Mouse (Mus musculus) hindbrain, postnatal 0 days (tissue): ENCODE measurements around the gene Dpp6. TPM values are rescaled to one million over a fixed set of nuclear protein-coding genes. Genes with fewer than 3 reads are reported as not detected.
A peak's percentile ranks its signal among the peaks of the same experiment; 100 is the strongest.

Experiments
- ATAC-seq: fragments of 200-750 bp; cut with Nextera tagmentation; 2 replicates; pipeline ENCODE4 v1.8.0; 2017; ENCODE audit warnings: mild to moderate bottlenecking, moderate TSS enrichment, moderate library complexity
- DNase-seq: peaks from one replicate; pipeline ENCODE4 v3.0.0-alpha.2; 2015; ENCODE audit warnings: low spot score
- H3K27ac ChIP-seq: fragments of 300-500 bp; sonication (generic); 2 replicates; pipeline ENCODE4 v1.5.1; 2014; ENCODE audit warnings: mild to moderate bottlenecking
- H3K27me3 ChIP-seq: fragments of 300-500 bp; sonication (generic); 2 replicates; pipeline ENCODE4 v1.6.1; 2014; ENCODE audit warnings: low read length, mixed read lengths; ENCODE audit not compliant: insufficient read depth
- H3K36me3 ChIP-seq: fragments of 300-500 bp; sonication (generic); 2 replicates; pipeline ENCODE4 v1.6.1; 2014; ENCODE audit warnings: low read length, mixed read lengths; ENCODE audit not compliant: insufficient read depth
- H3K4me1 ChIP-seq: fragments of 300-500 bp; sonication (generic); 2 replicates; pipeline ENCODE4 v1.6.1; 2014; ENCODE audit warnings: antibody characterized with exemption, low read length, mixed read lengths; ENCODE audit not compliant: insufficient read depth
- H3K4me2 ChIP-seq: fragments of 300-500 bp; sonication (generic); 2 replicates; pipeline ENCODE4 v1.6.1; 2014; ENCODE audit warnings: low read depth, mild to moderate bottlenecking, low read length, moderate library complexity, mixed read lengths
- H3K4me3 ChIP-seq: fragments of 300-500 bp; sonication (generic); 2 replicates; pipeline ENCODE4 v1.5.1; 2014; ENCODE audit warnings: low read length
- H3K9ac ChIP-seq: fragments of 300-500 bp; sonication (generic); replicated peaks from 2 replicates; pipeline ENCODE4 v1.6.1; 2014; ENCODE audit warnings: mild to moderate bottlenecking, low read length, moderate library complexity, mixed read lengths
- H3K9me3 ChIP-seq: fragments of 300-500 bp; sonication (generic); 2 replicates; pipeline ENCODE4 v1.6.1; 2016; ENCODE audit warnings: low read length, mixed read lengths
- CTCF ChIP-seq: IDR thresholded peaks from 2 replicates; pipeline ENCODE4 v1.5.1; 2016; ENCODE audit warnings: antibody characterized with exemption, control low read depth, low read depth
- WGBS: fragments of 180-500 bp; shearing (Covaris S2); extraction: QIAGEN DNeasy Blood & Tissue Kit; methylation state at CpG from one replicate; pipeline ENCODE4 v1.1.7; 2014; 5-methylcytosine and 5-hydroxymethylcytosine counted together
- polyA plus RNA-seq: library from polyadenylated mRNA; unstranded; fragments of >200 nt; fragmentation: Nextera tagmentation; extraction: Ambion mirVana; gene quantifications from 2 replicates; pipeline ENCODE4 v1.2.1, GENCODE M21; 2015
- total RNA-seq: library from RNA; depleted of rRNA; stranded (reverse); fragments of >200 nt; gene quantifications from 2 replicates; pipeline ENCODE4 v1.2.3, GENCODE M21; 2014

The Dpp6 gene
- total and polyA plus RNA-seq, 2 experiments from 2014 or later = 81.1 to 154 TPM

DNA sequence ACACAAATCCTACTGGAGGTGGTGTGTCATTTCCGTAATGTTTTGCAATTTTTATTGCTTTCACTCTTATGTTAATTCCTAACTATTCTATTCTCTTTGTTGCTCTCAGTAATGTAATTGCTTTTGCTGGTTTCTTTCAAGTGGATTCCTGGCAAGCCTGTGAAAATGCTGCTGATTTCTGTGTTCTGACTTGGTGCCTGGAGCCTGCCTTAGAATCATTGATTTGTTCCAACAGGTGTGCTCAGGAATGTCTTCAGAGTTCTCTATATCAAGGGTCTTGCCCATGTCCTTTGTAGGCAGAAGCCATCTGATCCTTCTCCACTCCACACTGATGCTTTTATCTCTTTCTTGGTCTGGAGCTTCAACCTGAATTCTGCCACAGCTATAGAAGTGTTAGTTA is 526.6 kb downstream of the Dpp6 start:
- Histone ChIP-seq H3K4me3 (no peak overlapping the region), H3K4me2 (no peak overlapping the region), H3K4me1 (peaks cover 8% of the 10 kb centered on the region), H3K9me3 (no peaks in the 10 kb centered on the region), H3K9ac (no peak overlapping the region), H3K36me3 (no peaks in the 10 kb centered on the region), H3K27me3 (no peaks in the 10 kb centered on the region), H3K27ac (no peak overlapping the region)
- no peak for TF ChIP-seq CTCF
- 80% methylated on average over 1 of the region's 1 CpGs for WGBS
- ATAC-seq (no peak), DNase-seq (no peak)

DNA sequence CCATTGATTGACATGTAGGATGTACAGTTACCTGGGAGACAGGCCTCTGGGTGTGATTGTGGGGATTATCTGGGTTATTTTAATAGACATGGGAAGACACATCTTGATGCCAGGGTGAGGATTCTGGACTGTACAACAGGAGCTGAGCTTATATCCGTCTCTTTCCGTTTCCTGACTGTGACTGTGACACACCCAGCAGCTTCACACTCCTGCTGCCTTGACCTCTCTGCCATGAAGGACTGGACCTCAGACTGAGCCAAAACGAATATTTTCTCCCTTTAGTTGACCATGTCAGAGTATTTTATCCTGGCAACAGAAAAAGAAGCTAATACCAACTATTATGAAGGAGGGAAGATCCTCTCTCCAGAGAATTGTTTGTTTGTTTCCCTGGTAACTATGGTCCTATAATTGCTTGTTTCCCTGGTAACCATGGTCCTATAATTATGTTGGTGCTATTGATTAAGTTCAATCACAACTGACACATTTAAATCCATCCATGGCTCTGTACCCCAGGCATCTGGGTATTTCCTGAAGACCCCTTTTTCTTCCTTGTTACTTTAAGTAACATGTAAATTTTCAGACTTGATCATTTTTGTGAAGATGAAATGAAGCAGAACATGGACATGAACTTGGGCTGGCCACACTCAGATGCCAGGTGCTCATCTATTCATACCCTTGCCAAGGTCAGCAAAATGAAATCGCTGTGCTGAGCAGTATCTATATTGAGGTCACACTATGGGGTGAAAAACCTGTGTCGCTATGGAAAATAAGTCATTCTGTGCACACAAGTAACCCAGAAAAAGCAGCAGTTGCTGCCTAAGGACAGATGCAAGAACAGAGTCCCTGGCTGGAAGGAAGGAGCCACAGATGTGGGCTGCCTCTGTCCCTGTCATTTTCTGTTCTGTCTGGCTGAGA is 531.4 kb downstream of the Dpp6 start:
- Histone ChIP-seq H3K4me1 (peaks cover 16% of the 10 kb centered on the region), H3K27me3 (no peaks in the 10 kb centered on the region), H3K4me3 (no peak overlapping the region), H3K9ac (no peak overlapping the region), H3K36me3 (no peaks in the 10 kb centered on the region), H3K9me3 (no peaks in the 10 kb centered on the region), H3K4me2 (no peak overlapping the region), H3K27ac (peak overlapping the region; percentile 43)
- 27% methylated on average over 5 of the region's 5 CpGs for WGBS
- DNase-seq (no peak), ATAC-seq (no peak)
- no peak for TF ChIP-seq CTCF

DNA sequence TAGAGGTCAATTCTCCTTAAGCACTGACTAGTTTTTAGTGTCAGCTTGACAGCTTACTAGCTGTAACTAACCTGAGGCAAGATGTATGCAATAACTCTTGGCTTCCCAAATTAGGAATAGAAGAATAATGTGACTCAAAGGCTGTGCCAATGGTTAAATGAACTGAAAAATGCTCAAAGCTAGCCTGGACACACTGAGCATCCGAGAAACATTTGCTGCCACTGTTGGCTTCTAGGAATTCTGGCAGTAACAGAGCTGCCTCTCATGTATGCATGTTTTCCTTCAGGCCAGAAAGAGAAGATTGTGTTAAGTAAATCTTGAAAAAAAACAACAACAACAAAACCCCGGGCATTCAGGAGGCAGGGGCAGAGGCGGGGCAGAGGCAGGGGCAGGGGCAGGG is 540.6 kb downstream of the Dpp6 start:
- H3K27me3 ChIP-seq = no peaks in the 10 kb centered on the region
- no peaks in the 10 kb centered on the region for H3K36me3 ChIP-seq
- ATAC-seq (no peak), DNase-seq (no peak)
- H3K4me1 ChIP-seq = no peaks in the 10 kb centered on the region
- no peak overlapping the region for H3K4me3 ChIP-seq
- no peak for TF ChIP-seq CTCF
- no peak overlapping the region for H3K4me2 ChIP-seq
- H3K9me3 ChIP-seq = no peaks in the 10 kb centered on the region
- WGBS = 44% methylated on average over 3 of the region's 3 CpGs
- H3K9ac ChIP-seq = no peak overlapping the region
- H3K27ac ChIP-seq = no peak overlapping the region

DNA sequence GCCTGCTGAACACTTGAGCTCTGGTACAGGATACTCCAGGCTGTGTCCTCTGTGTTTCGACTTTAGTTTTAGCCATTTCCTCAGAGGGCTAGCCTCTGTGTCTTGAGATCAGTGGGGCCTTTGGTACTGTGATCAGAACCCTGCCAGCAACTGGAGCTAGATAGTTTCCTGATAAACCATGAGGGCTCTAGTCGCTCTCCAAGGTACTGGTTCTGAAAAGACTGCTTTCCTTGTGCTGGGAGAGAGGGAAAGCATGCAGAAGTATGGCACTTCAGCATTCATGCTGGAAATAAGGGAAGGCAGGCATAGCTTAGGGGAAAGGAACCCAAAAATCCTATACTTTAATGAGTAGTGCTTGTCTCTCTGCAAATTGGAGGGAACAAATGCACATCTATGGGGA is 548.9 kb downstream of the Dpp6 start:
- Histone ChIP-seq H3K9me3 (no peaks in the 10 kb centered on the region), H3K4me3 (no peak overlapping the region), H3K4me1 (no peaks in the 10 kb centered on the region), H3K9ac (no peak overlapping the region), H3K4me2 (no peak overlapping the region), H3K36me3 (no peaks in the 10 kb centered on the region), H3K27ac (no peak overlapping the region), H3K27me3 (no peaks in the 10 kb centered on the region)
- no peak for ATAC-seq
- DNase-seq = no peak
- WGBS = 83% methylated on average over 2 of the region's 2 CpGs
- TF ChIP-seq CTCF = no peak

DNA sequence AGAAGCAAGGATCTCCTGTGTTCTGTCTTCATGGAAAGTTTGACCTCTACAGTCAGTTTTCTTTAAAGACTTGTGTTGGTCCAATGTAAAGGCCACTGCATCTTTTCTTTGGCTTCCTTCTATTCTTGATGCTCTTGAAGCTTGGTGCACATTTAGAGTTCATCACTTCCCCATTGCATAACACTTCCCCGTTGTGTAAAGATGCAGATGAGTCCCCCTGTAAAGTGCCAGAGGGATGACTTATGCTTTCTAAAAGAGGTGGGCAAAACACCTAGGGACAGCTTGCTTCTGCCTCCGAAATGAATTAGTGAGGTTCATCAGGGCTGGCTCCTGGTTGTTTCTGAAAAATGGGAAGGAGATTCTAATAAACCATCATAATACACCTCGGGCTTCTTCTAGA is 553.8 kb downstream of the Dpp6 start:
- no peak for TF ChIP-seq CTCF
- Histone ChIP-seq H3K27me3 (no peaks in the 10 kb centered on the region), H3K4me1 (no peaks in the 10 kb centered on the region), H3K27ac (no peak overlapping the region), H3K4me2 (no peak overlapping the region), H3K9ac (no peak overlapping the region), H3K36me3 (no peaks in the 10 kb centered on the region), H3K9me3 (no peaks in the 10 kb centered on the region), H3K4me3 (no peak overlapping the region)
- ATAC-seq (no peak), DNase-seq (no peak)
- WGBS = 73% methylated on average over 3 of the region's 3 CpGs

DNA sequence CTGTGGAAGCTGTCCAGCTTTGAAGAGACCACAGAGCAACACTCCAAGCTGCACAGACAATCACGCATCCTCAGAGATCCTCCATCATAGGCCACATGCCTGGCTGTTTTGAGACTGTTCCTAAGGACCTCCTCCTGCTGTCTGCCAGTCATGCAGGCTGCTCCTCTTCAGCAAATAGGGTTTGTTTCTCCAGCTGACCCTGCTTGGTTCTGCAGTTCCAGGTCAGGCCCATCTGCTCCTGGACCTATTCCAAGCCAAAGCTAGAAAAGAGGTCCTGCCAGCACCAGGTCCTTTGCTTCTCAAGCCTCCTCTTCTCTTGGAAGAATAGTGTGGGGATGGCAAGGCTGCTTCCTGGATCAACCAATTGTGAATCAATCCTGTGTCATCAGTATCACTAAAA is 556.9 kb downstream of the Dpp6 start:
- H3K27ac ChIP-seq = peak overlapping the region; percentile 27; the same call in 1 of the 2 replicates
- DNase-seq = peak; percentile 5
- TF ChIP-seq CTCF = no peak
- H3K4me2 ChIP-seq = no peak overlapping the region
- no peak overlapping the region for H3K4me3 ChIP-seq
- WGBS = 33% methylated on average over 1 of the region's 1 CpGs
- H3K9me3 ChIP-seq = no peaks in the 10 kb centered on the region
- no peak overlapping the region for H3K9ac ChIP-seq
- no peaks in the 10 kb centered on the region for H3K36me3 ChIP-seq
- ATAC-seq = no peak
- no peaks in the 10 kb centered on the region for H3K4me1 ChIP-seq
- no peaks in the 10 kb centered on the region for H3K27me3 ChIP-seq

DNA sequence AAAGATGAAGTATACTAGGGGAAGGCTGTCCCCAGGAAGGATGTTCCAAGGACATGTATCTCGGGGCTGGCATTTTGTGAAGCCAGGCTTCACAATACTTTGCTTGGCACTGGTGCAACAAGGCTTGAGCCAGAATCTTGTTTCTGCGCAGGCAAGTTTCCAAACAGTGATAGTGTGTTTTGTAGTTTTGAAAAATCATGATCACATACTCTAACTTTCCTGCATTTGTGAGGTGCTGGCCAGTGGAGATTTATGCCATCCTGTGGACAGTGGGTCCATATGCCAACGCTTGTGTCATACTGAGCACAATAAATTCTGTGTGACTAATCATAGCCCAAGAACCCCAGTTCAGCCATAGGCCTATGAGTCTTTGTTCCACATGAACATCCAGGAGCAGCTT is 558.8 kb downstream of the Dpp6 start:
- ATAC-seq (no peak), DNase-seq (peak; percentile 17)
- Histone ChIP-seq H3K9ac (no peak overlapping the region), H3K27ac (no peak overlapping the region; the same call in 1 of the 2 replicates), H3K4me2 (no peak overlapping the region), H3K4me1 (no peaks in the 10 kb centered on the region), H3K36me3 (no peaks in the 10 kb centered on the region), H3K27me3 (no peaks in the 10 kb centered on the region), H3K9me3 (no peaks in the 10 kb centered on the region), H3K4me3 (no peak overlapping the region)
- WGBS = 68% methylated on average over 3 of the region's 3 CpGs
- TF ChIP-seq CTCF = no peak
